Mouse (Mus musculus): Measurements from ENCODE around the gene Pdx1. TPM values are rescaled to one million over a fixed set of nuclear protein-coding genes. Genes with fewer than 3 reads are reported as not detected.

The Pdx1 gene
- 0.14 and 0.26 TPM in 2 replicates for polyA plus RNA-seq (2012; rRNA removed)

DNA sequence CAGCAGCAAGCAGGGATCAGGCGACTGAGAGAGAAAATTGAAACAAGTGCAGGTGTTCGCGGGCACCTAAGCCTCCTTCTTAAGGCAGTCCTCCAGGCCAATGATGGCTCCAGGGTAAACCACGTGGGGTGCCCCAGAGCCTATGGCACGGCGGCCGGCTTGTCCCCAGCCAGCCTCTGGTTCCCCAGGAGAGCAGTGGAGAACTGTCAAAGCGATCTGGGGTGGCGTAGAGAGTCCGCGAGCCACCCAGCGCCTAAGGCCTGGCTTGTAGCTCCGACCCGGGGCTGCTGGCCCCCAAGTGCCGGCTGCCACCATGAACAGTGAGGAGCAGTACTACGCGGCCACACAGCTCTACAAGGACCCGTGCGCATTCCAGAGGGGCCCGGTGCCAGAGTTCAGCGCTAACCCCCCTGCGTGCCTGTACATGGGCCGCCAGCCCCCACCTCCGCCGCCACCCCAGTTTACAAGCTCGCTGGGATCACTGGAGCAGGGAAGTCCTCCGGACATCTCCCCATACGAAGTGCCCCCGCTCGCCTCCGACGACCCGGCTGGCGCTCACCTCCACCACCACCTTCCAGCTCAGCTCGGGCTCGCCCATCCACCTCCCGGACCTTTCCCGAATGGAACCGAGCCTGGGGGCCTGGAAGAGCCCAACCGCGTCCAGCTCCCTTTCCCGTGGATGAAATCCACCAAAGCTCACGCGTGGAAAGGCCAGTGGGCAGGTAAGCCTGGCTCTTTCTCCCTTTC, at the start of gene Pdx1:
Gene Pdx1 (plus strand): TSS at position 34 of the 747 bp plus-strand sequence.

DNA sequence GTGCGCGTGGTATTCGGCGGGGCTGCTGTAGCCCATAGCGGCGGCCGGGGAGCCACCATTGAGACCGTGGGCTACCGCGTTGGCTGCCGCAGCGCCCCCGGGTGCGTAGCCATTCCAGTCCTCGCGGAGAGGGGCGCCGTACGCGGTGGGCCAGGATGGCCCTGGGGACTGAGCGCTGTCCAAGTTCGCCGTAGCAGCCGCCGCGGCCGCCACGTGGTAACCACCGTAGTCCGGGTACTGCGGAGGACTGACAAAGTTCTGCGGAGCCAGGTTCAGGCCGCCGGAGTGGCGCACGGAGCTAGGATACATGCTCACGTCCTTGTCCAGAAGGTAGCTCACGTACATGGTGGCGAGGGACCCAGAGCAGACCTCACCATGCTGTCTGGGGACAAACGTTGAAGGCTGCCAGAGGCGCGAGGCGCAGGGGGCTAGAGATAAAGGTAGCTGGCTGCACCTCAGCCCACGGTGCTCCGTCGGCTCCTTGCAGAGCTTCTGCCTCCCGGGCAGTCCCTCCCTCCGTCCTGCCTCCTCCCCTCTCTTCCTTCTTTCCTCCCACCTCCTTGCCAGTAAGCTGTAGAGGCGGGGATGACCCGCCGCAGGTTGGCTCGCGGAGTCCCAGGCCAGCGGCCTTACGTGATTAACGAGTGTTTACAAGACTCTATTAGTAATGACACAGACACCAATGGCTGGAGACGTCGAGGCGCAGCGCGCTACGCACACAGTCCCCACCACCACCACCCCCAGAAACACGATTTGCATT, 37.1 kb downstream of the Pdx1 start, which contains the start of gene Cdx2:
Gene Cdx2 (minus strand): TSS at position 633 of the 760 bp plus-strand sequence.

DNA sequence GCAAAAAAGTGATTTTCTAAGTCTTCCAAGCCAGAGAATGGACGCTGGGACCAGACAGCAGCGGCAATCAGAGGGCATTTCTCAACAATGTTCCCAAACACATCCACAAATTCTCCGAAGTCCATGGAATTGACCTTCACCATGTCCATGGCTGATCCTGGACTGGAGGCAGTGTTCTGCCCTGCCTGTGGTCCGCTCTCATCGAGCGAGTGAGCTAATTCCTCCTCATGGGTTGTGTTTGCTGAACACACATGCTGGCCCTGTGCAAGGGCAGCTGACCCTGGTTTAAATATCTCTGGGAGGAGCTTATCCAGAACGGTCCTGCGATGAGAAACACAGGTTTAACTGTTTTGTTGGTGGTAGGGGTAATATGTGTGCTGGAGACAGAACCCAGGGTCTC, 52.4 kb downstream of the Pdx1 start, which contains the start of gene Urad:
Gene Urad (minus strand): TSS at position 258 of the 400 bp plus-strand sequence.

Other genes with a start within 250 kb of the Pdx1 start
- gene Lnx2, start 193.4 kb upstream of the Pdx1 start, polyA plus RNA-seq (2012; rRNA removed): 61.6 and 71.3 TPM in 2 replicates
- gene Polr1d, start 192.9 kb upstream of the Pdx1 start, polyA plus RNA-seq (2012; rRNA removed): 51.1 and 53.7 TPM in 2 replicates
- gene Gsx1, start 81.3 kb upstream of the Pdx1 start, polyA plus RNA-seq (2012; rRNA removed): 0.08 TPM in 1 of 2 replicates, not detected in the other
- gene Cdx2, start 37.3 kb downstream of the Pdx1 start, polyA plus RNA-seq (2012; rRNA removed): 0.12 TPM in 1 of 2 replicates, not detected in the other
- 0.47 TPM in 1 of 2 replicates, not detected in the other for gene Urad, start 52.5 kb downstream of the Pdx1 start, polyA plus RNA-seq (2012; rRNA removed)
- gene Flt3, start 130.5 kb downstream of the Pdx1 start, polyA plus RNA-seq (2012; rRNA removed): 0.50 TPM in 2 replicates
- gene Pan3, start 160.2 kb downstream of the Pdx1 start, polyA plus RNA-seq (2012; rRNA removed): 23.7 and 28.5 TPM in 2 replicates

Measured in ovary, adult 2 months (tissue).